Mouse (Mus musculus): Measurements from ENCODE around the gene Lingo1.

DNA sequence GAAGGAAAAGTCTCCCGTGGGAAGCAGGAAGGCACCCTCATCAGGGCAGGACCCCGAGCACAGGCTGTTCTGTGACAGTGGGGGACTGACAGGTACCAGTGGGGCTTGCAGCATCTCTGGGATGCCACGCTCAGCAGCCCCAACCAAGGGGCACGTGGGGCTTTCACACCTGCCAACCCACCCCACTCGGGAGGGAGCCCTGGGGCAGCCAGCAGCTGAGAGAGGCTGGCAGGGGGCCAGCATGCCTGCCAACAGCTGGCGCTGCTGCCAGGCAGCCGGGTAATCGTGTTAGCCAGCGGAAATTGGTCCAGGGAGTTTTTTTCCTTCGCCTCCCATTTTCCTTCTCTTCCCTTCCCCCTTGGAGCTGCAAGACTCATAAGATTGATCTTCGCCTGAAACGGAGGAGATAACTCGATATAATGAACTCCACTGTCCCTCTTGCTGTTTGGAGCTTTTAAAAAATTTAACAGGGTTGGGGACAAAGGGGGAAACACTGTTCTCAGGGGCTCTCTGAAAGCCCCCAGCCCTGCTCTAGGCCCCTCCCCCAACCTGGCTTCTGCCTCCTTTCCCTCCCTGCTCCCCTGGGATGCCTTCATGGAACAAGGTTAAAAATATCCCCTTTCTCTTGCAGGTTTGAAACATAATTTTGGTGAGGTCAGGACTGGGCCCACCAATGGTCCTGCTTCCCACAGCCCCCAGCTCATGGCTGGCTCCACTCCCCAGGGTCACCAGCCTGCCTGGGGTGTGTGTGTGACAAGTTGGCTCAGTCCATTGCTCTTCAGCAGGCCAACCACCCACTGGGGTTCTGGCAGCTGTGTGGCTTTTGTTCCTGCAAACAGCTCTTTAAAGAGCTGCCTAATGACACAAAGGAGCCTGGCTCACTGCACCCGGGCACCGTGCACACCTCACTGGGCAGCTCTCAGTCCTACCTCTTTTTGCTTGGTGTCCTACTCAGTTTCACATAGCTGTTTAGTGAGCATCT, 68.3 kb downstream of the Lingo1 start:
- no peak for TF ChIP-seq GATA1 (IDR thresholded peaks at IDR 0.05; ENCODE audit: low read length)
- no peak for TF ChIP-seq TAL1 (IDR thresholded peaks at IDR 0.05; ENCODE audit: low read length)

Measured in erythroblast, embryonic 14.5 days (primary cell).